Mouse (Mus musculus): ENCODE measurements around the gene Slc25a42. TPM values are rescaled to one million over a fixed set of nuclear protein-coding genes. Genes with fewer than 3 reads are reported as not detected.
A peak's percentile ranks its signal among the peaks of the same experiment; 100 is the strongest.

Gene Slc25a42
- total RNA-seq (2021) = 10 to 100 TPM; 34.9 to 42.0 TPM

- DNase-seq (ENCODE audit: extremely low spot score in 1 of 2, low spot score in 1 of 2) = peak; percentile 86 to 90
Observed at GRCm38 (mm10) chr8:70212112-70213055, at the start of gene Slc25a42. Gene Slc25a42 (minus strand): TSS chr8:70212305.

GRCm38 (mm10) chr8:70259043-70259442, 46.9 kb upstream of the Slc25a42 start:
- DNase-seq (ENCODE audit: extremely low spot score in 1 of 2, low spot score in 1 of 2) = no peak

GRCm38 (mm10) chr8:70258600-70258999, 46.5 kb upstream of the Slc25a42 start:
- no peak for DNase-seq (ENCODE audit: extremely low spot score in 1 of 2, low spot score in 1 of 2)

DNA sequence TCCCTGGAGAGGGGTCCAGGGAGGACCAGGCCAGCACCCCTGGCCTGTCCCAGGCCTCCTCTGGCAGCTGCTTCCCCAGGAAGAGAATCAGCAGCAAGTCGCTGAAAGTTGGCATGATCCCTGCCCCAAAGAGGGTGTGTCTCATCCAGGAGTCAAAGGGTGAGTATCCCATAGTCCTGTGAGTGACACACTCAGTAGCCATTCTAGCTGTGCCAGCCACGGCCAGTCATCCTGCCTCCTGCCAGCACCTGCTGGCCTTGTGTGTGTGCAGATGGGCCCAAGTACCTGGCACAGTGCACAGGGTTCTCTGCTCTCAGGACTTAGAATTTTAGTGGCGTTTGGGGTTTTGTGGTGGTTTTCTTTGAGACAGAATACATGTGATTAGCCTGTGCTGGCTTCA, 45.4 kb upstream of the Slc25a42 start:
- no peak for DNase-seq (ENCODE audit: extremely low spot score in 1 of 2, low spot score in 1 of 2)

GRCm38 (mm10) chr8:70254628-70255027, 42.5 kb upstream of the Slc25a42 start:
- DNase-seq (ENCODE audit: extremely low spot score in 1 of 2, low spot score in 1 of 2) = no peak

DNA sequence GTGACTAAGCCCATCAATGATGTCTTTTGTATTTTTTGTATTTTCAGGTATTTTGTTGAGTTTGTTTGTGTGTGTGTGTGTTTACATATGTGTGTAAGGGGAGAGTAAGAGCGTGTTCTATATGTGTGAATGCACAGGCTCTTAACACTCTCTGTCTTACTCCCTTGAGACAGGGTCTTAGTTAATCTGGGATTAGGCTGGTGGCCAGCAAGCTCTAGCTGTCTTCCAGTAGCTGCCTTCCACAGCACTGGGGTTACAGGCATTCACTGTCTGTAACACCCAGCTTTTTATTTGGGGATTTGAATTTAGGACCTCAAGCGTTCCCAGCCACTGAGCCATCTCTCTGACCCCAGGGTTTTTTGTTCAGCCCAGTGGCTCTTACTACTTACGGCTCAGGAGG, 35.7 kb upstream of the Slc25a42 start:
- no peak for DNase-seq (ENCODE audit: extremely low spot score in 1 of 2, low spot score in 1 of 2)

- no peak for DNase-seq (ENCODE audit: extremely low spot score in 1 of 2, low spot score in 1 of 2)
Observed at GRCm38 (mm10) chr8:70246622-70247021, 34.5 kb upstream of the Slc25a42 start.

DNA sequence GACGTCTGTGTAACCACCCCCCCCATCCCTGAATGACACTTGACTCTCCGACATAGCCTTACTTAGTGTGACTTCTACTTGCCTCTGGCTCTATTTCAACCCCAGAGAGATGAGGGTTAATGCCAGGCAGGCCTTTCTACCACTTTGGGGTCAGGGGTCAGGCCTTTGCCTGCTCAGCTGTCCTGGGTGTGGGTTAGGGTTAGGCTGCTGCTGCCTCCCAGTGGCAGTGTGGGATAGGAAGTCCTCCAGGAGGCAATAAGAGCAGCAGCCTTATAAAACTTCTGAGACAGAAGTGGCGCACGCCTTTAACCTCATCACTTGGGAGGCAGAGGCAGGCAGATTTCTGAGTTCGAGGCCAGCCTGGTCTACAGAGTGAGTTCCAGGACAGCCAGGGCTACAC, 28.5 kb upstream of the Slc25a42 start:
- no peak for DNase-seq (ENCODE audit: extremely low spot score in 1 of 2, low spot score in 1 of 2)

- no peak for DNase-seq (ENCODE audit: extremely low spot score in 1 of 2, low spot score in 1 of 2)
Observed at GRCm38 (mm10) chr8:70237842-70238241, 25.7 kb upstream of the Slc25a42 start.

- no peak for DNase-seq (ENCODE audit: extremely low spot score in 1 of 2, low spot score in 1 of 2)
Observed at GRCm38 (mm10) chr8:70234781-70235128, 22.6 kb upstream of the Slc25a42 start.

GRCm38 (mm10) chr8:70234080-70234780, 22.1 kb upstream of the Slc25a42 start, which contains the start of the genes Sugp2 and Armc6:
Gene Sugp2 (plus strand): TSS chr8:70234226.
Gene Armc6 (minus strand): TSS chr8:70234466.
- peak; percentile 84 to 95 for DNase-seq (ENCODE audit: extremely low spot score in 1 of 2, low spot score in 1 of 2)

DNA sequence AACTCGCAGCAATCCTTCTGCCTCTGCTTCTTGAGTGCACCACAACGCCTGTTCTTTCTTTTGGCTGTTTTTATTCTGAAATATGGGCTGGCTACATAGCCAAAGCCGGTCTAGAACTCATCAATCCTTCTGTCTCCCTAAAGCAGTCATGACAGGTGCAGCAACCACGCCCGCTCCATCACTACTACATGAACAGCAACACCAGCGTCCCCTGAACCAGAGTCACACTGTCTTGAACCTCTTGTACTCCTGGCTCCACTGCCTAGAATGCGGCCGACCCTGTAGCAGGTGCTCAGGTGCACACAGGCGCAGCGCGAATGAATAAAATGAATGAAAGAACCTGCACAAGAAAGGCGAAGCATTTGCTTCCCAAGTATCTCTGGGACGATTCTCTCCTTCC, 21.5 kb upstream of the Slc25a42 start:
- DNase-seq (ENCODE audit: extremely low spot score in 1 of 2, low spot score in 1 of 2) = no peak

- no peak for DNase-seq (ENCODE audit: extremely low spot score in 1 of 2, low spot score in 1 of 2)
Observed at GRCm38 (mm10) chr8:70230837-70231236, 18.7 kb upstream of the Slc25a42 start.

GRCm38 (mm10) chr8:70227997-70228396, 15.9 kb upstream of the Slc25a42 start:
- no peak for DNase-seq (ENCODE audit: extremely low spot score in 1 of 2, low spot score in 1 of 2)

GRCm38 (mm10) chr8:70223341-70223740, 11.2 kb upstream of the Slc25a42 start:
- DNase-seq (ENCODE audit: extremely low spot score in 1 of 2, low spot score in 1 of 2) = peak in 1 of 2 experiments; percentile 50

GRCm38 (mm10) chr8:70222041-70222440, 9.9 kb upstream of the Slc25a42 start:
- DNase-seq (ENCODE audit: extremely low spot score in 1 of 2, low spot score in 1 of 2) = no peak

DNA sequence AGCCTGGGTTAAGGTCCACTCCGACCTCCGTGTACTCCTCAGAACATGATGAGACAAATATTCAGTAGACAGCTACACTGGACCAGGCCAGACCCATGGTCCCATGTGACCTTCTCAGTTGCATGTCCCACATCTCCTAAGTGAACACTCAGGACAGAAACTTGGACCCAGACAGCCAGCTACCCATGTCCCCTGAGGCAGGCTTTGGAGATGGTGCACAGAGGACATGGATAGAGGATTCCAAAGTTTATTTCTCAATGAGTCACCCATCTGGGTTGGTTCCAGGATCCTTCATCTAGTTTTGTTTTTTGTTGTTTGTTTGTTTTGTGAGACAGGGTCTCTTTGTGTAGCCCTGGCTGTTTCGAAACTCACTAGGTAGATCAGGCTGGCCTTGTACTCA, 8.8 kb upstream of the Slc25a42 start:
- DNase-seq (ENCODE audit: extremely low spot score in 1 of 2, low spot score in 1 of 2) = no peak

GRCm38 (mm10) chr8:70220236-70220840, 8.2 kb upstream of the Slc25a42 start:
- no peak for DNase-seq (ENCODE audit: extremely low spot score in 1 of 2, low spot score in 1 of 2)

- no peak for DNase-seq (ENCODE audit: extremely low spot score in 1 of 2, low spot score in 1 of 2)
Observed at GRCm38 (mm10) chr8:70219107-70219684, 7.1 kb upstream of the Slc25a42 start.

DNA sequence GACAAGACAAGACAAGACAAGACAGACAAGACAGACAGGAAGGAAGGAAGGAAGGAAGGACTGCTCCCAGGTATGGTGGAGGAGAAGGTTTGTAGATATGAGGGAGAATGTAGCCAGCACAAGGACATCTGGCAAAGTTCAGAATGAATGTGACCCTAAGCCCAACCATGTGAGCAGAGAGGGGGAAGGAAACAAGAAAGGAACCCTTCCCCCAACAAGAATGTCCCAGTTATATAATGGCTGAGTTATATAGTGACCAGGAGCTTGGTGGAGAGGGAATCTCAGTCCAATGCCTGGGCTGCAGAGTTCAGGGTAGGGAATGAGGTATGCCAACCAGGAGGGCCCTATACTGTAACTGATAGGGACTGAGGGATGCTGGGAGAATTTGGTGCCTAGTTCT, 5.3 kb upstream of the Slc25a42 start:
- no peak for DNase-seq (ENCODE audit: extremely low spot score in 1 of 2, low spot score in 1 of 2)

GRCm38 (mm10) chr8:70216566-70216965, 4.5 kb upstream of the Slc25a42 start:
- DNase-seq (ENCODE audit: extremely low spot score in 1 of 2, low spot score in 1 of 2) = peak; percentile 29 to 62
